Mouse (Mus musculus) midbrain, embryonic 16.5 days (tissue): ENCODE measurements around the gene Taf1c. TPM values are rescaled to one million over a fixed set of nuclear protein-coding genes. Genes with fewer than 3 reads are reported as not detected.
A peak's percentile ranks its signal among the peaks of the same experiment; 100 is the strongest.

Source experiments
- ATAC-seq: fragments of 200-750 bp; cut with Nextera tagmentation; 2 replicates; pipeline ENCODE4 v1.8.0; 2017; ENCODE audit warnings: moderate TSS enrichment
- H3K27ac ChIP-seq: fragments of 300-500 bp; sonication (generic); 2 replicates; pipeline ENCODE4 v1.5.1; 2014; ENCODE audit warnings: mild to moderate bottlenecking, low read length, mixed read lengths
- H3K27me3 ChIP-seq: fragments of 300-500 bp; sonication (generic); 2 replicates; pipeline ENCODE4 v1.6.1; 2014; ENCODE audit warnings: low read depth, low read length, mixed read lengths; ENCODE audit not compliant: control insufficient read depth, insufficient read depth
- H3K36me3 ChIP-seq: fragments of 300-500 bp; sonication (generic); 2 replicates; pipeline ENCODE4 v1.6.1; 2014; ENCODE audit warnings: mild to moderate bottlenecking, low read length, moderate library complexity, mixed read lengths; ENCODE audit not compliant: control insufficient read depth, insufficient read depth
- H3K4me1 ChIP-seq: fragments of 300-500 bp; sonication (generic); 2 replicates; pipeline ENCODE4 v1.6.1; 2014; ENCODE audit warnings: mild to moderate bottlenecking, low read length, mixed read lengths; ENCODE audit not compliant: control insufficient read depth, insufficient read depth
- H3K4me2 ChIP-seq: fragments of 300-500 bp; sonication (generic); 2 replicates; pipeline ENCODE4 v1.6.1; 2014; ENCODE audit warnings: mild to moderate bottlenecking, low read length, mixed read lengths
- H3K4me3 ChIP-seq: fragments of 300-500 bp; sonication (generic); 2 replicates; pipeline ENCODE4 v1.5.1; 2014; ENCODE audit warnings: low read depth, mild to moderate bottlenecking, low read length, moderate library complexity, mixed read lengths
- H3K9ac ChIP-seq: fragments of 300-500 bp; sonication (generic); 2 replicates; pipeline ENCODE4 v1.6.1; 2014; ENCODE audit warnings: low read depth, low read length, mixed read lengths
- H3K9me3 ChIP-seq: fragments of 300-500 bp; sonication (generic); replicated peaks from 2 replicates; pipeline ENCODE4 v1.6.1; 2014; ENCODE audit warnings: mild to moderate bottlenecking, low read length, mixed read lengths; ENCODE audit not compliant: control insufficient read depth, poor library complexity, severe bottlenecking
- WGBS: fragments of 180-500 bp; shearing (Covaris S2); extraction: QIAGEN DNeasy Blood & Tissue Kit; methylation state at CpG from one replicate; pipeline ENCODE4 v1.1.7; 2014; 5-methylcytosine and 5-hydroxymethylcytosine counted together
- polyA plus RNA-seq: library from polyadenylated mRNA; unstranded; fragments of >200 nt; fragmentation: Nextera tagmentation; extraction: Ambion mirVana; gene quantifications from 2 replicates; pipeline ENCODE4 v1.2.1, GENCODE M21; 2015

Gene Taf1c
- polyA plus RNA-seq, 1 experiment from 2014 or later = 14.6 TPM

DNA sequence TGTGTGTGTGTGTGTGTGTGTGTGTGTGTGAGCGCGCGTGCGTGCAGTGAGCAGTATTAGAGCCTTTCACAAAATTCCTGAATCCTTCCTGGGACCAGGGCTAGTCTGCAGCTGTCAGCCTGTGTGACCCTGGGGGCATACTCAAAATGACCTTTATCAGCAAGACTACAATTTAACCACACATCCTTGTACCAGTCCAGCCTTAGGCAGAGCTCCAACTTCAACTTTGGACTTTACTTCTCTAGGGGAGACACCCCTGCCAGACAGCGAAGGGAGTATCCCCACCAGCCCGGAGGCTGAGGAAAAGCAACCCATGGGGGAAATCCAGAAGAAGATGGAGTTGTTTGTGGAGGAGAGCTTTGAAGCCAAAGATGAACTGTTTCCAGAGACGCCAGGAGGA lies 13.6 kb downstream of the Taf1c start:
- no peak overlapping the region for H3K4me2 ChIP-seq
- no peaks in the 10 kb centered on the region for H3K36me3 ChIP-seq
- H3K4me3 ChIP-seq = no peak overlapping the region
- 91% methylated on average over 7 of the region's 7 CpGs for WGBS
- no peak overlapping the region for H3K27ac ChIP-seq
- no peaks in the 10 kb centered on the region for H3K9me3 ChIP-seq
- H3K9ac ChIP-seq = no peak overlapping the region
- no peaks in the 10 kb centered on the region for H3K4me1 ChIP-seq
- no peaks in the 10 kb centered on the region for H3K27me3 ChIP-seq
- ATAC-seq = no peak

DNA sequence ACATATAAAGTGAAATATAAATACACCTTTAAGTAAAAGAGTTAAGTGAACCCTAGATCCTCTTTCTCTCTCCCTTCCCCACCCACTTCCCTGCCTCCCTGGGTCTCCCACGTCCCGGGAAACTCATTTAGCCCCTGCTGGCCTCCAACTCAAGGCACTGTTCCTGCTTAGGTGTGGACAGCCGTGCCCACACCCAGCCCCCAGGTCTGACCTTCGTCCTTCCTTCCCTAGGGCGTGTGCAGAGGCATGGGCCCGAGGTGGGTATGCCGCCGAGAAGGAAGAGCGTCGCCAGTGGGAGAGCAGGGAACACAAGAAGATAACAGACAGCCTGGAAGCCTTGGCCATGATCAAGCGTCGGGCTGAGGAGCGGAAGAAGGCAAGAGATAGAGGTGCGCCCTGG lies 14.7 kb downstream of the Taf1c start:
- Histone ChIP-seq H3K36me3 (no peaks in the 10 kb centered on the region), H3K27ac (no peak overlapping the region), H3K9ac (no peak overlapping the region), H3K27me3 (no peaks in the 10 kb centered on the region), H3K4me2 (no peak overlapping the region), H3K4me1 (peaks cover 4% of the 10 kb centered on the region; the same call in 1 of the 2 replicates), H3K4me3 (no peak overlapping the region), H3K9me3 (no peaks in the 10 kb centered on the region)
- no peak for ATAC-seq
- WGBS = 87% methylated on average over 14 of the region's 14 CpGs

DNA sequence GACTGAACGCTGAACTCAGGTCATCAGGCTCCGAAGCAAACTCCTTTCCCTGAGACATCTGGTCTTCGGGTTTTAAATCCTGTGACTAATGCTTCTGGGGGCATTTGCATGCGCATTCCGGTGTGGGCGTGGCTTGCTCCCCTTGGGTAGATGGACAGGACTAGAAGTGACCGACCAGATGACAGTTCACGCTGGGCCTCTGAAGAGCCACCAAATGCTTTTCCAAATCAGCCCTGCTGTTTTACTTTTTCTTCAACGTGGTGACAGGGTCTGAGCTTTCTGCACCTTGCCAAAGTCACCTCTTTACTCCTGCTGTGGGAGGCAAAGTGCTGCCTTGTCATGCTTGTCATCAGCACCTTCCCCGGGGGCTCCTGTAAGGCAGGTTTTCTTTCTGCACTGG lies 16.2 kb downstream of the Taf1c start:
- Histone ChIP-seq H3K4me3 (no peak overlapping the region), H3K27me3 (no peaks in the 10 kb centered on the region), H3K9me3 (no peaks in the 10 kb centered on the region), H3K4me1 (peaks cover 4% of the 10 kb centered on the region; the same call in 1 of the 2 replicates), H3K27ac (no peak overlapping the region), H3K9ac (no peak overlapping the region), H3K36me3 (no peaks in the 10 kb centered on the region), H3K4me2 (no peak overlapping the region)
- WGBS = 21% methylated on average over 10 of the region's 10 CpGs
- ATAC-seq = no peak

DNA sequence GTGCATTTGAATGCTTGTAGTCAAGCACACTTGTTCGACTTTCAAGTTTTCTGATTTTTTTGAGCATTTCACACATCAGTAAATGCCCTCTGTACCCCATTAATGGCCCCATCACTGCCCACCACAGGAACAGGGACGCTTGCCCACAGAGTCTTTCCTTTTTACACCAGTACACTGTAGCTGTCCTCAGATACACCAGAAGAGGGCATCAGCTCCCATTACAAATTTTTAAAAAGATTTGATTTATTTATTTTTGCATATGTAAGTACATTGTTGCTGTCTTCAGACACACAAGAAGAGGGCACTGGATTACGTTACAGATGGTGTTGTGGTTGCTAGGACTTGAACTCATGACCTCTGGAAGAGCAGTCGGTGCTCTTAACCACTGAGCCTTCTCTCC lies 16.7 kb downstream of the Taf1c start:
- H3K4me2 ChIP-seq = no peak overlapping the region
- H3K27me3 ChIP-seq = no peaks in the 10 kb centered on the region
- ATAC-seq = no peak
- H3K27ac ChIP-seq = no peak overlapping the region
- 69% methylated on average over 4 of the region's 4 CpGs for WGBS
- H3K9ac ChIP-seq = no peak overlapping the region
- H3K4me1 ChIP-seq = peaks cover 4% of the 10 kb centered on the region; the same call in 1 of the 2 replicates
- no peak overlapping the region for H3K4me3 ChIP-seq
- H3K36me3 ChIP-seq = no peaks in the 10 kb centered on the region
- no peaks in the 10 kb centered on the region for H3K9me3 ChIP-seq

DNA sequence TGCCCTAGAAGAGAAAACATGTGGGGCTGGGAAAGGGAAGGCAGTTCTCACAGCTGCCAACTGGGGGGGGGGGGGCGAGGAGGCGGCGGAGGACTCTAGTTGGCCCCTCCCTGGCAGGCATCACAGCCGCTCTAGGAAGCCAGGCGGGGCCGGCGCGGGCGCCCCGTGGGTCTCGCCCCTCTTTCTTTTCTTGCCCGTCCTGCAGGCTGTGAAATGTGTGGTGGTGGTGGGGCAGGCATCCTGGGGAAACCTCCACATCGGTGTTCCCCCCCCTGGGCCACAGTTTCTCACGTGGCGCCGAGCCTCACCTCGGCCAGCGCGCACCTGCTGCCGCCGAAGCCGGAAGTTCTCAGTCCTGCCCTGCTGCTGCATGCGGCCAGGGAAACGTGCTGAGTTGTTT lies 19.1 kb downstream of the Taf1c start:
- Histone ChIP-seq H3K36me3 (no peaks in the 10 kb centered on the region), H3K4me1 (peaks cover 4% of the 10 kb centered on the region; the same call in 1 of the 2 replicates), H3K4me2 (peak overlapping the region; percentile 55), H3K4me3 (peak overlapping the region; percentile 31), H3K9ac (peak overlapping the region; percentile 56; the same call in 1 of the 2 replicates), H3K9me3 (no peaks in the 10 kb centered on the region), H3K27ac (no peak overlapping the region), H3K27me3 (no peaks in the 10 kb centered on the region)
- WGBS = 24% methylated on average over 24 of the region's 24 CpGs
- ATAC-seq = no peak

DNA sequence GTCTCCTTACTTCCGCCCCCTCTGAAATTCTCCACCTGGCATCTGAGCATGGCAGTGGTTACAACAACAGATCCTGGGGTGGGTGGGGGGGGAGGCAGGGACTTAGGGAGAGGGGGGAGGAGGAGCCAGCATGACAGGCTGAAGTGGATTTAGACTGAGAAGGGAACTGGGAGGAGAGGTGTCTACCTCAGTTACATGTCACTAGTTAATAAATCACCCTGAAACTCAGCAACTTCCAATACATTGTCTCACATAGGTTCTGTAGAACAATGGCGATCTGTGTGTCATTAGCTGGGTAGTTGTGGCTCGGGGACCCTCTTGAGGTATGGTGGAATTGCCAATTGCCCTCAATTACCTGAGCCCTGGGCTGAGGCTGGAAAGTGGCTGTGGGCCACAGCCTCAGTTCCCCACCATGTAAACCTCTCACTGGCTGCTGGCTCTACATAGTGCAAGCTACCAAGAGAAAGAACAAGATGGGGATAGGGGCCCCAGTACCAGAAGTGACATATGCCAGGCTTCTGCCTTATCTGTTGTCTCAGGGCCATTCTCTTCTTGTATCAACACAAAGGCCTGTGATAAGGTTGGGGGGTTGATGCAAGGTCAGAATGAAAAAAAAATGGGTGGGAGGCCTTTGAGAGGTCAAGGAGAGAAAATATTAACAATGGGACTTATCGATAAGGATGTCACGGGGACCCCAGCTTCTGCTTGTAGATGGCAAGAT lies 24.4 kb downstream of the Taf1c start:
- no peak for ATAC-seq

DNA sequence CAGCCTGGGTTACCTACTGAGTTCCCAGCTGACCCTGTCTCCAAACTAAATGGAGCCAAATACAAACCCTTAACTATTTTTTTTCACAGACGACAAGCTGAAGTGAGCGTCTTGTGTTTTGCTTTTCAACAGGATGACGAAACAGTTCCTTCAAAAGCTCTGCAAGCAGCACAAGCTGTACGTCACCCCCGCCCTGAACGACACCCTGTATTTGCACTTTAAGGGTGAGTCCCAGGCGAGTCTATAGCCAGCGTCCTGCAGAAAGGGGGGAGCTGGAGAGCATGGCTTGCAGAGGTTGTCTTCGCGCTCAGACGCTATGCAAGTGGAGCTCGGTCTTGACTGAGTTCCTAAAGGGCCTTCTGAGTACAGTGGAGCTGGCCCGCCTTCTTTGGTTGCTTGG lies 25.9 kb downstream of the Taf1c start:
- ATAC-seq = no peak
- no peak overlapping the region for H3K4me2 ChIP-seq
- 0 out of 2 replicates have a peak, but pooled peaks cover 2% of the 10 kb centered on the region for H3K27me3 ChIP-seq
- H3K27ac ChIP-seq = no peak overlapping the region
- no peak overlapping the region for H3K4me3 ChIP-seq
- H3K4me1 ChIP-seq = peaks cover under 1% of the 10 kb centered on the region; the same call in 1 of the 2 replicates
- no peaks in the 10 kb centered on the region for H3K36me3 ChIP-seq
- H3K9ac ChIP-seq = no peak overlapping the region
- 49% methylated on average over 13 of the region's 13 CpGs for WGBS
- no peaks in the 10 kb centered on the region for H3K9me3 ChIP-seq

More for the DNA sequence above, 24.4 kb downstream of the Taf1c start:
- Histone ChIP-seq H3K27me3 (0 out of 2 replicates have a peak, but pooled peaks cover 2% of the 10 kb centered on the region), H3K4me2 (no peak overlapping the region), H3K4me1 (no peaks in the 10 kb centered on the region), H3K36me3 (no peaks in the 10 kb centered on the region), H3K4me3 (no peak overlapping the region), H3K9ac (no peak overlapping the region), H3K9me3 (no peaks in the 10 kb centered on the region), H3K27ac (no peak overlapping the region)
- WGBS = 94% methylated on average over 5 of the region's 5 CpGs

DNA sequence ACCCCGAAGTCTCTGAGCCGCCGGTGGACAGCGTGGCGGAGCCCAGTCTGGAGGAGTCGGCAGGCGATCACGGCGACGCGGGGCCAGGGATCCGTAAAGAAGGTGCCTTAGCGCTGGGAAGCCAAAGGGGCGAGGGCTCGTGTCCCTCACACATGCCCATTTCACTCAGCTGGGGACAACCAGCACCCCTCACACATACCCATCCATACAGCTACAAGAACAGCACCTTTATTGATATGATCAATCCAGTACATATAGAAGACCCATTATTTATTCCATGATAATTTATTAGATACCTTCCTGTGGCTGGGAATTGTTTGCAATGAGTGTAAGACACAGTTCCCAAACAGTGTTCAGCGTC lies 29.7 kb downstream of the Taf1c start:
- Histone ChIP-seq H3K4me2 (peak overlapping the region; percentile 79), H3K9ac (peak overlapping the region; percentile 87), H3K9me3 (no peaks in the 10 kb centered on the region), H3K4me1 (peaks cover 18% of the 10 kb centered on the region), H3K4me3 (peak overlapping the region; percentile 91), H3K36me3 (no peaks in the 10 kb centered on the region), H3K27me3 (0 out of 2 replicates have a peak, but pooled peaks cover 2% of the 10 kb centered on the region), H3K27ac (no peak overlapping the region)
- 2% methylated on average over 16 of the region's 16 CpGs for WGBS
- ATAC-seq = no peak; the same call in 1 of the 2 replicates
